ENCODE assay signal across 41 mouse cellular contexts in the genomic region with DNA sequence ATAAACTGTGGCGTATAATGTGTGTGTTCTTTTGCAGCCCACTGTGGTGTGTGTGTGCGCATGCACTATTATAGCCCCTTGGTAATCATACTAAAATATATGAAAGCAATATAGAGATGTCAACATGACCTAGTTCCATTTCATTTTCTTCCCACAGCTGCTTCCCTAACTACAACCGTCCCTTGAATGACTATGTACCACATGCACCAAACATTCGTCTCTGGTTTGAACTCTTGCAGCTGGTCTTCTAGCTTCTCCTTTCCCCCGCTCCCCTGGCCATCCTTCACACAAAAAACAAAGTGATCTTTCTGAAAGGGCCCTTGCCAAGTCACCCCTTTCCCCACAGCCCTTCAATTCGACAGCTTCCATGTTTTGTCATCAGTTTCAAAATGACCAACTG. TPM values are rescaled to one million over a fixed set of nuclear protein-coding genes. Genes with fewer than 3 reads are reported as not detected.
"Had no signal": no experiment of that assay in that cellular context is flagged by ENCODE, and none has a peak within 500 bp of the region (broad histone marks: within the 10 kb centered on the region; RNA-seq: fewer than 3 reads in every experiment).

No protein-coding gene starts in this region.

- H3K36me3 ChIP-seq: heart, embryonic 13.5 days; heart, embryonic 15.5 days; hindbrain, embryonic 13.5 days; hindbrain, embryonic 15.5 days; kidney, embryonic 15.5 days; limb, embryonic 13.5 days; limb, embryonic 15.5 days had no signal

- H3K9me3 ChIP-seq: heart, embryonic 13.5 days; heart, embryonic 15.5 days; hindbrain, embryonic 13.5 days; hindbrain, embryonic 15.5 days; kidney, embryonic 15.5 days; limb, embryonic 13.5 days; limb, embryonic 15.5 days had no signal

- H3K4me1 ChIP-seq: heart, embryonic 13.5 days; heart, embryonic 15.5 days; hindbrain, embryonic 13.5 days; hindbrain, embryonic 15.5 days; kidney, embryonic 15.5 days; limb, embryonic 13.5 days; limb, embryonic 15.5 days had no signal

- H3K4me3 ChIP-seq: gastrocnemius, adult 2 months; heart, adult 2 months; heart, embryonic 13.5 days; heart, embryonic 15.5 days; hindbrain, embryonic 13.5 days; hindbrain, embryonic 15.5 days; kidney, embryonic 15.5 days; limb, embryonic 13.5 days; limb, embryonic 15.5 days had no signal

- DNase-seq: gastrocnemius, adult 2 months; gastrocnemius, postnatal 10 days; gastrocnemius, postnatal 25 days; heart, adult 11 months; heart, adult 2 months; heart, postnatal 14 days; heart, postnatal 36 days; kidney, adult 11 months; kidney, adult 2 months; kidney, adult 9 months; kidney, postnatal 14 days; kidney, postnatal 36 days; layer of hippocampus, adult 9-11 months; layer of hippocampus, postnatal 36 days; left cerebral cortex, postnatal 4 days had no signal

- H3K27me3 ChIP-seq: heart, embryonic 15.5 days; hindbrain, embryonic 15.5 days had no signal

- ATAC-seq: forebrain, embryonic 16.5 days; hindbrain, postnatal 0 days; intestine, embryonic 16.5 days had no signal

- H3K27ac ChIP-seq: gastrocnemius, adult 2 months; heart, adult 2 months; heart, embryonic 13.5 days; heart, embryonic 15.5 days; hindbrain, embryonic 13.5 days; hindbrain, embryonic 15.5 days; hindbrain, postnatal 0 days; kidney, embryonic 15.5 days; kidney, postnatal 0 days; limb, embryonic 13.5 days; limb, embryonic 15.5 days had no signal

RNA-seq across cellular contexts. Expression of a gene that starts 21.9 kb away (rescaled TPM):
- total RNA-seq: hematopoietic stem cell, adult 5-6 weeks had no signal

RNA-seq across cellular contexts. Expression of a gene that starts 47.3 kb away (rescaled TPM):
- total RNA-seq: gastrocnemius, adult 2 months; gastrocnemius, postnatal 10 days; gastrocnemius, postnatal 25 days; gastrocnemius, postnatal 4 days; heart, adult 2 months; heart, postnatal 14 days; heart, postnatal 36 days; hematopoietic stem cell, adult 5-6 weeks; hindbrain, postnatal 0 days; layer of hippocampus, adult 18-20 months; layer of hippocampus, adult 8-10 months; layer of hippocampus, postnatal 14 days; layer of hippocampus, postnatal 36 days; left cerebral cortex, adult 18-20 months; left cerebral cortex, adult 8-10 months; left cerebral cortex, postnatal 10 days; left cerebral cortex, postnatal 25 days; left cerebral cortex, postnatal 4 days; liver, adult 2 months had no signal
- polyA plus RNA-seq: forebrain, embryonic 16.5 days; heart, adult 2 months; heart, embryonic 13.5 days; heart, postnatal 0 days; hindbrain, embryonic 11.5 days; hindbrain, embryonic 13.5 days; hindbrain, embryonic 15.5 days; hindbrain, postnatal 0 days; intestine, embryonic 14.5 days; intestine, embryonic 16.5 days; kidney, adult 2 months; kidney, embryonic 15.5 days; kidney, postnatal 0 days; large intestine, adult 2 months; limb, embryonic 11.5 days; limb, embryonic 13.5 days; limb, embryonic 15.5 days; liver, adult 2 months had no signal
